Mouse (Mus musculus): ENCODE data around the gene Stox2. TPM values are rescaled to one million over a fixed set of nuclear protein-coding genes. Genes with fewer than 3 reads are reported as not detected.
A peak's percentile ranks its signal among the peaks of the same experiment; 100 is the strongest.

Stox2 gene
- total RNA-seq, 2 experiments from 2014 or later: 78.1 to 80.5 TPM

GRCm38 (mm10) chr8:47411994-47412695 is 34.0 kb downstream of the Stox2 start:
- intact Hi-C loops (cut with DNase I): no loop called here
- DNase-seq (ENCODE audit: low spot score in 2 of 2): no peak

GRCm38 (mm10) chr8:47411321-47411720 is 34.8 kb downstream of the Stox2 start:
- no peak for DNase-seq (ENCODE audit: low spot score in 2 of 2)
- intact Hi-C loops (cut with DNase I): no loop called here

- intact Hi-C loops (cut with DNase I): no loop called here
- DNase-seq (ENCODE audit: low spot score in 2 of 2): no peak
Observed at GRCm38 (mm10) chr8:47409061-47409460, 37.1 kb downstream of the Stox2 start.

DNA sequence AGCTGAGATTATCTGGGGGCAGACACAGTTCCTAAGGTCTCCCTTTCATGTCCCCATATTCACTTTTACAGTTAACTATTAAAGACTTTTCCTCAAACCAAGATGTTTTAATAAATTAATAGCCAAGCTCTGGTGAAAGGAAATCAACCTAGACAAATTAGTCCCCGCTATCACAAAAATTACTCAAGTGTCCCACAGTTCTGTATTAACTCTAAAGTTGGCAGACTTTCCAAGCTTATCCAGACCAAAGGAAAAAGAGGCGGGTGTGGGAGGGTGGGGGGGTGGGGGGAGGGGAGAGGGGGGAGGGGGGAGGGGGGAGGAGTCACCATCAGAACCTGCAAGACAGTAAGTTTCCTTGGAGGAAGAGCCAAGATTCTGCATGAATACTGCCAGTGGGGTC is 41.3 kb downstream of the Stox2 start:
- intact Hi-C loops (cut with DNase I): no loop called here
- no peak for DNase-seq (ENCODE audit: low spot score in 2 of 2)

DNA sequence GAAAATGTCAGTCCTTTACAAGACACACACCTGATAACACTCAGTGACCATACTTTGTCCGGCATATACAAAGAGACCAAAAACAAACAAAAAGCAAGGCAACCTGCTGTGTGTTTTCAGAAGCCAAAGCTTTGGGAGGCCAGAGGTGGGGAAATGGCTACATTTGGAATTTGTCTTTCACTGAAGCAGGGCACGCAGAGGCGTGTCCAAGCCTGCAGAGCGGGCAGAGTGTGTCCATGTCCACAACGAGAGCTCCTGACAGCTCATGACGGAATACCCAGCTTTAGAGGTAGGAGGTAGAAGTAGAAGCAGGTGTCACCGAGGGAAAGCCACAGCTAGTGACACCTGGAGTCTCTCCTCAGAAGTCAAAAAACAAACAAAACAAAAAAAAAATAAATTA is 53.2 kb downstream of the Stox2 start:
- intact Hi-C loops (cut with DNase I): no loop called here
- DNase-seq (ENCODE audit: low spot score in 2 of 2): no peak

DNA sequence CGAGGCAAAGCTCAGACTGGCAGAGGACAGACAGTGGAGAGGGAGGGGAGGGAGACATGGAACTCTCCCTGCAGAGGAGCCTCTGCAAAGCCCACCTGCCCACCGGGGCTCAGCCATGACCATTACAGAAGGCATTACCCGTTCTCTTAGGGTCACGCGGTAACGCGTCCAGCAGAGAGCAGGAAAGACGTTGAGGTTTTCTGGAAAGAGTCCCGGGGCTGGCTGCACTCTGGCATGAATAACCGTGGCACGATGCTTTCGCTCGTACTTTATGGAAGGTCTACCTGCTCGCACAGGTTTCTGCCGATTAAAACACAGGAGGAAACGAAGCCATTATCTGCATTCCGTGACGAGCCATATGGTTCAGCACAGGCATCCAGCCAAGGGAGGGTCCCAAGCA is 53.9 kb downstream of the Stox2 start:
- DNase-seq (ENCODE audit: low spot score in 2 of 2): no peak
- intact Hi-C loops (cut with DNase I): no loop called here

DNA sequence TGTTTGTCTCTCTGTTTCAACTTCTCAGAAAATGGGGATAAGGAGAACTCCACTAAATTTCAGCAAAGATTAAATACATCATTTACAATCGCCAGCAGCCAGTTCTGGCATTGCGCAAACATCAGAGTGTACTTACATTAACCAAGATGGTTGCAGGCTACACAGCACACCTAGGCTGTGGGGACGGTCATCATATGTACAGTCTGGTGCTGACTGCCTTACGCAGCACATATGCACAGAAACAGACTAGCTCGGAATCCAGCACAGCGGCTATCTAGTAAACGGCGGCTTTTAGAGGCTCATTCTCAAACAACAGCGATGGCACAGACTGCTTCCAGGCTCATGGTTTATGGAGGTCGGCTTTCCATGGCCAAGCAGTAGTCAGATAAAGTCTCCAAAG is 54.3 kb downstream of the Stox2 start:
- DNase-seq (ENCODE audit: low spot score in 2 of 2): no peak
- intact Hi-C loops (cut with DNase I): no loop called here

GRCm38 (mm10) chr8:47389430-47389829 is 56.7 kb downstream of the Stox2 start:
- DNase-seq (ENCODE audit: low spot score in 2 of 2): no peak
- intact Hi-C loops (cut with DNase I): no loop called here

- intact Hi-C loops (cut with DNase I): no loop called here
- DNase-seq (ENCODE audit: low spot score in 2 of 2): no peak
Observed at GRCm38 (mm10) chr8:47388171-47388570, 58.0 kb downstream of the Stox2 start.

- intact Hi-C loops (cut with DNase I): no loop called here
- DNase-seq (ENCODE audit: low spot score in 2 of 2): no peak
Observed at GRCm38 (mm10) chr8:47385810-47386209, 60.4 kb downstream of the Stox2 start.

GRCm38 (mm10) chr8:47384151-47384550 is 62.0 kb downstream of the Stox2 start:
- intact Hi-C loops (cut with DNase I): no loop called here
- DNase-seq (ENCODE audit: low spot score in 2 of 2): no peak

DNA sequence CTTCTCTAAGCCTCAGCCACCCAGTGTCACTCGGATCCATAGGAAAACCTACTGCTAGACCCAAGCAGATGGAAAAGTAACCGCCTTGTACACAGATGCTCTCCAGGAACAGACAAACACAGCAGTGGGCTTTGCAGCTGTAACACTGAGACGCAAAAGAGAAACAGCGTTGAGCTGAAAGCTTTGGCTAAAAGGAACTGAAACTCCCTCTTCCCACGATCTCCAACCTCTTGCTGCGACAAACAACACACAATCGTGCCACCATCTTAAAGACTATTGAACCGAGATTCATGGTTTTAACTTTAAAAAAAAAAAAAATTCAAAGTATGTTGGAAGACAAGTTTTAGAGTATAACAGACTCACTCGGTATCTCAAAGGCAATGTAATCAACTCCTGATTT is 62.5 kb downstream of the Stox2 start:
- intact Hi-C loops (cut with DNase I): no loop called here
- DNase-seq (ENCODE audit: low spot score in 2 of 2): no peak

GRCm38 (mm10) chr8:47381216-47381615 is 64.9 kb downstream of the Stox2 start:
- peak; percentile 51 to 53 for DNase-seq (ENCODE audit: low spot score in 2 of 2)
- intact Hi-C loops (cut with DNase I): no loop called here

DNA sequence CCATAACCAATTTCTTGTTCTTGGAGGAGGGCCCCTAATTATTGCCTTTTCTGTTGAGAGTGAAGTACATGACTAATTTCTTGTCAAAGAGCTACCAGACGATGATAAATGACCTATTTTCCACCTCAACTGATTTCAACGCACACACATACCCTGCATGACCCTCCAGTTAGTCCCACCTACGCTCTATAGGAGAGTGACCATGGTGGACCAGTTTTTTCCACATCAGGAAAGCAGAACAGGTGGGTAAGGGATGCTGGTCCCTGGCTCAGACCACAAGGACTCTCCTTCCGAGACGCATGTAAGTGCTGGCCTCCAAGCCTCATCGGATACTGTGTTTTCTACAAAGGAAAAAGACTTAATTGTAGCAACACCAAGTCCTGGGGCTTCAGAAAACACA is 65.4 kb downstream of the Stox2 start:
- intact Hi-C loops (cut with DNase I): no loop called here
- no peak for DNase-seq (ENCODE audit: low spot score in 2 of 2)

- DNase-seq (ENCODE audit: low spot score in 2 of 2): no peak
Observed at GRCm38 (mm10) chr8:47380075-47380474, 66.1 kb downstream of the Stox2 start.

GRCm38 (mm10) chr8:47376651-47377050 is 69.5 kb downstream of the Stox2 start:
- no peak for DNase-seq (ENCODE audit: low spot score in 2 of 2)
- intact Hi-C loops (cut with DNase I): loop anchor here (10.0 kb wide), 1 partner anchor 702 kb away; no protein-coding TSS in a partner anchor

More at GRCm38 (mm10) chr8:47380075-47380474, 66.1 kb downstream of the Stox2 start:
- intact Hi-C loops (cut with DNase I): no loop called here

GRCm38 (mm10) chr8:47373757-47374156 is 72.4 kb downstream of the Stox2 start:
- DNase-seq (ENCODE audit: low spot score in 2 of 2): no peak
- intact Hi-C loops (cut with DNase I): loop anchor here (5.0 to 10.0 kb wide), 3 partner anchors 401 to 1131 kb away; no protein-coding TSS in a partner anchor

DNA sequence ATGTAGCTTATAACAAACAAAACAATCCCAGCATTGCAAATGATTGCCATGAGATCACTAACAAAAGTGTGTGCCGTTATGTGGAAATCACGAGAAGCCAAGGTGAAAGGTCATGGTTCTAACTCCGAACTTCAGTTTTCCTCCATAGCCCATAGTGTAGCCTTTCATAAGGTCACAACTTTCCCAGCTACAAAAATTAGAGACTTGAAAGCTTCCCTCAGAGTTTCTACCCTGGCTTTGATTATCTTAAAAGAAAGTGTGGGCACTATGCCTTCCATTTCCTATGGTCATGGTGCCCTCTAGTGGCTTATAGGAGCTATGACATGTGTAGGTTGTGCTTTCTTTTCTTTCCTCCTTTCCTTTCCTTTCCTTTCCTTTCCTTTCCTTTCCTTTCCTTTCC is 74.6 kb downstream of the Stox2 start:
- DNase-seq (ENCODE audit: low spot score in 2 of 2): peak in 1 of 2 experiments; percentile 36
- intact Hi-C loops (cut with DNase I): loop anchor here (5.0 to 10.0 kb wide), 3 partner anchors 399 to 1129 kb away; no protein-coding TSS in a partner anchor

DNA sequence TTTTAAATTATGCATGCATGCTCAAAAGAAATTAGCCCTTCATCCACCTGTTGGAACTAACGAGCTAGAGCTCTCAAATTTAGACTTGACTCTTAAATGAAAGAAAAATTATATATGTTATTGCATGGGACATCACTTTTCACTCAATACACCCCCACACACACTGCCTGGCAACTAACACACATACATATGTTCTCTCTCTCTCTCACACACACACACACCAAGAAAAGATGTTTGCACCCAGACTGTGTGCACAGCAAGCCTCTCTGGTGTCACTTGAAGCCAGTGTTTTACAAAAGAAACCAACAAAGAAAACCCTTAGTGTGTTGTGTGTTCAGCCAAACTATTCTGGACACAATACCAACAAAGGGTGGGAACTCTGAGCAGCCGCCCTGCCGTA is 75.1 kb downstream of the Stox2 start:
- DNase-seq (ENCODE audit: low spot score in 2 of 2): no peak
- intact Hi-C loops (cut with DNase I): loop anchor here (5.0 to 10.0 kb wide), 3 partner anchors 399 to 1129 kb away; no protein-coding TSS in a partner anchor

GRCm38 (mm10) chr8:47370421-47371080 is 75.6 kb downstream of the Stox2 start:
- peak; percentile 86 to 89 for DNase-seq (ENCODE audit: low spot score in 2 of 2)
- intact Hi-C loops (cut with DNase I): loop anchor here (1.0 to 10.0 kb wide), 5 partner anchors 81 to 1128 kb away; no protein-coding TSS in a partner anchor

- intact Hi-C loops (cut with DNase I): loop anchor here (1.0 to 10.0 kb wide), 5 partner anchors 81 to 1128 kb away; no protein-coding TSS in a partner anchor
Observed at GRCm38 (mm10) chr8:47369949-47370348, 76.2 kb downstream of the Stox2 start.

More at GRCm38 (mm10) chr8:47369949-47370348, 76.2 kb downstream of the Stox2 start:
- no peak for DNase-seq (ENCODE audit: low spot score in 2 of 2)

Measured in left cerebral cortex, postnatal 14 days (tissue).